Mouse (Mus musculus): Measurements from ENCODE around the gene Xlr5c. TPM values are rescaled to one million over a fixed set of nuclear protein-coding genes. Genes with fewer than 3 reads are reported as not detected.
"Not testable (repeated sequence)": the region's sequence is repeated elsewhere in the genome, so short reads cannot be mapped to it uniquely, and the experiment has no call there.

Xlr5c gene
- not detected in 2 replicates for polyA plus RNA-seq (2015; fragmentation: Nextera tagmentation; extraction: Ambion mirVana)

- H3K27ac ChIP-seq (replicated peaks); H3K4me1 ChIP-seq (replicated peaks); ATAC-seq (ENCODE audit: low FRiP score, low read depth); H3K27me3 ChIP-seq; H3K4me2 ChIP-seq; H3K9me3 ChIP-seq; H3K9ac ChIP-seq; H3K4me3 ChIP-seq; H3K36me3 ChIP-seq: not testable (repeated sequence)
- WGBS, result 90% methylated on average over 15 of the region's 17 CpGs
Measured at GRCm38 (mm10) chrX:73292876-73293275, at the start of gene Xlr5c, which contains the start of gene Xlr5a. Xlr5c (minus strand) TSS chrX:73292976. Xlr5a (minus strand) TSS chrX:73292976.

DNA sequence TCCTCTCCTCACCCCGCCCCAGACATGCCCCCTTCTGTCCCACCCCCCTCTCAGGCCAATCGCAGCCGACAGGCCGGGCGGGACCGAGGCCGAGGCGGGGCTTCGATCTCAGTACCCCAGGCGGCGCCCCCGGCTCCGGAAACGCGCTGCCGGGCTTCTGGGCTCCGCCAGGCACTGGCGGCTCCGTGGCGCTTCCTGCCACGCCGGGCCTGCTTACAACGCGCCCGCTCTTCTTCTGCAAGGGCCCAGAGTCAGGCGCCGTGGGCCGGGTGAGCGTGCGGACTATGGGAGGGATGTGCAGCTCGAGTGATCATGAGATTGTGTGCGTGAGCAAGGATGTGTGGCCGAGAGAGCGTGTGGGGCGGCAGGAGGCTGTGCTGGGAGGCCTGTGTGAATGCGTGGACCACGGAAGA lies 49.7 kb upstream of the Xlr5c start, which contains the start of gene Zfp275:
Gene Zfp275, plus strand, starts transcription at position 139 of the 413 bp plus-strand sequence.
- peak within 1 kb of the TSS; percentile 57 for H3K9ac ChIP-seq
- peak within 1 kb of the TSS; percentile 63 for H3K4me2 ChIP-seq
- H3K9me3 ChIP-seq, result no peaks in the 10 kb centered on the region
- WGBS, result 24% methylated on average over 37 of the region's 37 CpGs
- peaks cover 9% of the 10 kb centered on the region; the same call in 1 of the 2 replicates for H3K4me1 ChIP-seq (replicated peaks)
- peak within 1 kb of the TSS; percentile 59 for H3K4me3 ChIP-seq
- peak within 1 kb of the TSS; percentile 81 for H3K27ac ChIP-seq (replicated peaks)
- H3K27me3 ChIP-seq, result no peaks in the 10 kb centered on the region
- ATAC-seq (ENCODE audit: low FRiP score, low read depth), result peak; percentile 94
- H3K36me3 ChIP-seq, result no peaks in the 10 kb centered on the region

GRCm38 (mm10) chrX:73342068-73342467 lies 49.3 kb upstream of the Xlr5c start:
- no peaks in the 10 kb centered on the region for H3K36me3 ChIP-seq
- whole genome bisulfite sequencing, result 35% methylated on average over 3 of the region's 3 CpGs
- peaks cover 9% of the 10 kb centered on the region; the same call in 1 of the 2 replicates for H3K4me1 ChIP-seq (replicated peaks)
- no peaks in the 10 kb centered on the region for H3K9me3 ChIP-seq
- H3K27me3 ChIP-seq, result no peaks in the 10 kb centered on the region
- peak; percentile 47; the same call in 1 of the 2 replicates for ATAC-seq (ENCODE audit: low FRiP score, low read depth)
- H3K9ac ChIP-seq, result 0 out of 2 replicates have a peak overlapping the region, but pooled peaks have one; percentile 57
- peak overlapping the region; percentile 81; the same call in 1 of the 2 replicates for H3K27ac ChIP-seq (replicated peaks)
- H3K4me2 ChIP-seq, result peak overlapping the region; percentile 63
- H3K4me3 ChIP-seq, result peak overlapping the region; percentile 59

DNA sequence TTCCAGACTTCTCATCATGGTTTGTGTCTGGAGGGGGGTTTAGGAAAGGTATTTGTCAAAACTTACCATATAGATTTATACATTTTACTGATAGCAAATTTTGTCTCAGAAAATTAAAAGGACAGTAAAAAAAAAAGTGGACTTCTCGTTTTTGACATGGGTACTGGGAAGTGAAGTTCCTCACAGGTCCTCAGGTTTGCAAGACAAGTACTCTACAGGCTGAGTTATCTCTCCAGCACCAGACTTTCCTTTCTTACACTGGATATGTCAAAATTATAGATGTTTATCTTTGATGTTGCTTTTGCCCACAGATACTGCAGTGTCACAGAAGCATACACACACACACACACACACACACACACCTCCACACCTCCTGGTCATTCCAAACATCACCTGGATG lies 48.7 kb upstream of the Xlr5c start:
- H3K27me3 ChIP-seq, result no peaks in the 10 kb centered on the region
- H3K9me3 ChIP-seq, result no peaks in the 10 kb centered on the region
- no peak overlapping the region for H3K4me2 ChIP-seq
- H3K27ac ChIP-seq (replicated peaks), result no peak overlapping the region
- H3K4me1 ChIP-seq (replicated peaks), result peaks cover 9% of the 10 kb centered on the region; the same call in 1 of the 2 replicates
- no peaks in the 10 kb centered on the region for H3K36me3 ChIP-seq
- H3K4me3 ChIP-seq, result no peak overlapping the region
- no peak overlapping the region for H3K9ac ChIP-seq
- 56% methylated on average over 1 of the region's 1 CpGs for WGBS
- no peak for ATAC-seq (ENCODE audit: low FRiP score, low read depth)

DNA sequence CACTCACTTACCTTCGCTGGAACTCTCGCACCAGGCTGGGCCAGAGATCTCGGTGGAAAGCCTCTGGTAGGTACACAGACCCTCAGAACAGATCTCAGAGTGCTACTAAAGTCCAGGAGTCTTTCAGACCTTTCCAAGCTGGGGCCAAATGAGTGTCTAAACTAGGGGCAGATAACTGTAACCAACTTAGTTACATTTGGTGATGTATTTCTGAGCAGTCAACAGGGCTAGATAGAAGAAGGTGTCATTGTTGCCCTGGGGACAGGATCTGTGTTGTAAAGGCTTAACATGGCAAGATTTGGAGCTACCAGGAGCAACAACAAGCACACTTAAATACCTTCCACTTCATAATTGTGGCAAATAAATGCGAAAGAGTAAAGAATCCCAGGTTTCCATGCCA lies 44.0 kb upstream of the Xlr5c start, which contains the start of gene Gm45015:
Gene Gm45015, minus strand, starts transcription at position 101 of the 400 bp plus-strand sequence.
- Histone ChIP-seq H3K27me3 (no peaks in the 10 kb centered on the region), H3K36me3 (no peaks in the 10 kb centered on the region), H3K27ac (replicated peaks) (no peak within 1 kb of the TSS), H3K9ac (no peak within 1 kb of the TSS), H3K4me1 (replicated peaks) (no peaks in the 10 kb centered on the region), H3K9me3 (no peaks in the 10 kb centered on the region), H3K4me3 (no peak within 1 kb of the TSS), H3K4me2 (no peak within 1 kb of the TSS)
- WGBS, result 91% methylated on average over 4 of the region's 4 CpGs
- ATAC-seq (ENCODE audit: low FRiP score, low read depth), result no peak

GRCm38 (mm10) chrX:73333548-73333947 lies 40.8 kb upstream of the Xlr5c start:
- ATAC-seq (ENCODE audit: low FRiP score, low read depth), result no peak
- H3K4me1 ChIP-seq (replicated peaks), result no peaks in the 10 kb centered on the region
- no peak overlapping the region for H3K4me3 ChIP-seq
- H3K27me3 ChIP-seq, result no peaks in the 10 kb centered on the region
- H3K27ac ChIP-seq (replicated peaks), result no peak overlapping the region
- H3K4me2 ChIP-seq, result no peak overlapping the region
- no peak overlapping the region for H3K9ac ChIP-seq
- H3K36me3 ChIP-seq, result no peaks in the 10 kb centered on the region
- H3K9me3 ChIP-seq, result no peaks in the 10 kb centered on the region

DNA sequence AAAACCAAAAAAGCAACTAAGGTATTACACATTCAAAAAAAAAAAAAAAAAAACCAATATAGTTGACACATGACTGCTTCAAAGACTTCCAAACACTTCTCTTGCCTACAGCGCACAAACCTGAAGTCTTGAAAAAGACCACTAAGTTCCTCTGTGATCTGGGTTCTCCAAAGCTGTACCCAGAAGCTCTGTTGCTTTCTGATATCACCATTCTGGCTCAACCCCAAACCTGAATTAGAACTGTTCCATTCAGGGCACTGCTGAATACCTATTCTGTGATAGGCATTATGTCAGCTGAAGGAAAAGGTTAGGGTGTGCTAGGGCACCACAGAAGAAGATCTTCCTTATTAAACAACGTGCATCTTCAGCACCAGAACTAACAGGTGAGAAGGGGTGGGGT lies 34.4 kb upstream of the Xlr5c start:
- Histone ChIP-seq H3K4me2 (no peak overlapping the region), H3K9me3 (no peaks in the 10 kb centered on the region), H3K36me3 (no peaks in the 10 kb centered on the region), H3K9ac (no peak overlapping the region), H3K27ac (replicated peaks) (no peak overlapping the region), H3K4me3 (no peak overlapping the region), H3K27me3 (no peaks in the 10 kb centered on the region), H3K4me1 (replicated peaks) (no peaks in the 10 kb centered on the region)
- WGBS, result 76% methylated on average over 2 of the region's 2 CpGs
- no peak for ATAC-seq (ENCODE audit: low FRiP score, low read depth)

GRCm38 (mm10) chrX:73321029-73321428 lies 28.3 kb upstream of the Xlr5c start:
- Histone ChIP-seq H3K36me3 (no peaks in the 10 kb centered on the region), H3K9ac (no peak overlapping the region), H3K4me1 (replicated peaks) (no peaks in the 10 kb centered on the region), H3K27me3 (no peaks in the 10 kb centered on the region), H3K4me2 (no peak overlapping the region), H3K4me3 (no peak overlapping the region), H3K27ac (replicated peaks) (no peak overlapping the region), H3K9me3 (no peaks in the 10 kb centered on the region)
- 86% methylated on average over 3 of the region's 3 CpGs for WGBS
- no peak for ATAC-seq (ENCODE audit: low FRiP score, low read depth)

DNA sequence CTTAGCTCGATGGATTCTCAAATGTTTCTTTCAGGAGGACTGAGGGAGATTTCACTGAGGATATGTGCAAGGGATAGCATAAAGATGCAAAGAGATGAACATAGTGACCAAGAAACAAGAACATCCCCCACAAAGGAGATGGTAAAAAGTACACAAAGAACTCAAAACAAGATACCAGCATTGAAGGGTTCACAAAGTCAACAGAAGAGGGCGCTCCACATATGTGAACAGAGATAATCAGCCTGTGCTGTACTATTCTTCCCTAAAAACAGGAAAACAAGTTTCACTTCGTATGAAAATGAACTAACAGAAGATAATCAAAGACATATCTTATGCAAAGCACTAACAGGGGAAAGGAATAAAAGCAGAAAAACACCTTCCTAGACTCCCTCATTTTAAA lies 19.7 kb upstream of the Xlr5c start:
- no peaks in the 10 kb centered on the region for H3K36me3 ChIP-seq
- 42% methylated on average over 3 of the region's 3 CpGs for WGBS
- ATAC-seq (ENCODE audit: low FRiP score, low read depth), result no peak
- H3K9ac ChIP-seq, result no peak overlapping the region
- no peaks in the 10 kb centered on the region for H3K27me3 ChIP-seq
- H3K27ac ChIP-seq (replicated peaks), result no peak overlapping the region
- no peak overlapping the region for H3K4me3 ChIP-seq
- no peaks in the 10 kb centered on the region for H3K9me3 ChIP-seq
- H3K4me1 ChIP-seq (replicated peaks), result no peaks in the 10 kb centered on the region
- H3K4me2 ChIP-seq, result no peak overlapping the region

GRCm38 (mm10) chrX:73295745-73296144 lies 3.0 kb upstream of the Xlr5c start:
- not testable (repeated sequence) for H3K27me3 ChIP-seq; H3K9ac ChIP-seq; H3K36me3 ChIP-seq; H3K4me2 ChIP-seq; ATAC-seq (ENCODE audit: low FRiP score, low read depth); H3K4me3 ChIP-seq; H3K4me1 ChIP-seq (replicated peaks); H3K27ac ChIP-seq (replicated peaks); H3K9me3 ChIP-seq
- 89% methylated on average over 9 of the region's 10 CpGs for WGBS

DNA sequence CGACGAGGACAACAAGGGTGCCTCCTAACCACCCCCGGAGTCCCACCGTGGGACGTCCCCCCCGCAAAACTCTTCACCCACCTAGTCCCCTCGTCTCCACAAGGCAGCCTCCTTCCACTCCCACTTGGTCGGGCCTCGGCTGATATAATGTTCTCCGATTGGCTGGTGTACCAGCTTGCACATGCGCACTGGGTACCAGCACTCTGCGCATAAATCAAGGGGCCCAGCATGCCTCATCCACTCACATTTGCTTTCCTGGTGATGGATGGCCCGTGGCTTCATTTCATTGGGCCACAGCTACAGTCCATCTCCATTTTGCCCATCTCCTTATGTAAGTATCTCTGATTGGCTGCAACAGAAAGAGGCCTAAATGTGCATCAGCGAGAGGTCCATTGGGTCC lies 27.5 kb downstream of the Xlr5c start, which contains the start of gene Xlr3c:
Gene Xlr3c, minus strand, starts transcription at position 121 of the 400 bp plus-strand sequence.
- not testable (repeated sequence) for H3K36me3 ChIP-seq; H3K27ac ChIP-seq (replicated peaks); H3K9me3 ChIP-seq; H3K4me3 ChIP-seq; H3K27me3 ChIP-seq; ATAC-seq (ENCODE audit: low FRiP score, low read depth); H3K4me1 ChIP-seq (replicated peaks); H3K4me2 ChIP-seq; H3K9ac ChIP-seq
- WGBS, result 88% methylated on average over 14 of the region's 14 CpGs

DNA sequence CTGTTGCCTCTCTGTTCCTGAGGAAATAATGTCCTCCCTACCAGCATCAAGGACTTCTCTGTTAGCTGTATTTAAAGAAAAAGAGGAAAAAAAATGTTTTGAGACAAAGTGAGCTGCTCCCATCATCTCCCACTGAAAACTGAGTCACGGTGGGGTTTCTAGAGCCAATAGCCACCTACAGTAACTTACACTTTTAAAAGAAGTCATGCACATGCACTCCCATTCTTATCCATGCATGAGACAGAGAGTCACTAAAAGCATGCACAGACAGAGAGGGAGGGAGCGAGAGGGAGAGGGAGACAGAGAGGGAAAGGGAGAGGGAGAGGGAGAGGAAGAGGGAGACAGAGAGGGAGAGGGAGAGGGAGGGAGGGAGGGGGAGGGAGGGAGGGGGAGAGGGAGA lies 30.3 kb downstream of the Xlr5c start:
- H3K4me1 ChIP-seq (replicated peaks); H3K4me3 ChIP-seq; H3K27ac ChIP-seq (replicated peaks); H3K27me3 ChIP-seq; ATAC-seq (ENCODE audit: low FRiP score, low read depth); H3K9me3 ChIP-seq; H3K4me2 ChIP-seq; H3K9ac ChIP-seq; H3K36me3 ChIP-seq: not testable (repeated sequence)
- WGBS, result 83% methylated on average over 1 of the region's 2 CpGs

- ATAC-seq (ENCODE audit: low FRiP score, low read depth); H3K4me2 ChIP-seq; H3K36me3 ChIP-seq; H3K4me1 ChIP-seq (replicated peaks); H3K9me3 ChIP-seq; H3K27me3 ChIP-seq; H3K9ac ChIP-seq; H3K4me3 ChIP-seq; H3K27ac ChIP-seq (replicated peaks): not testable (repeated sequence)
- WGBS, result 88% methylated on average over 14 of the region's 14 CpGs
Measured at GRCm38 (mm10) chrX:73242821-73243325, 49.9 kb downstream of the Xlr5c start, which contains the start of gene Xlr4c. Xlr4c (minus strand) TSS chrX:73243130.

Measured in hindbrain, embryonic 15.5 days (tissue).